Mouse (Mus musculus) stomach, postnatal 0 days (tissue): ENCODE measurements around the gene Tnfrsf13c. TPM values are rescaled to one million over a fixed set of nuclear protein-coding genes. Genes with fewer than 3 reads are reported as not detected.

ENCODE experiments used
- ATAC-seq: fragments of 200-750 bp; cut with Nextera tagmentation; 2 replicates; pipeline ENCODE4 v1.8.0; 2017; ENCODE audit not compliant: low FRiP score, low TSS enrichment
- DNase-seq: peaks from one replicate; pipeline ENCODE4 v3.0.0-alpha.2; 2016; ENCODE audit warnings: low spot score
- H3K27ac ChIP-seq: fragments of 300-500 bp; sonication (generic); replicated peaks from 2 replicates; pipeline ENCODE4 v1.5.1; 2014; ENCODE audit warnings: mild to moderate bottlenecking, control low read depth
- H3K27me3 ChIP-seq: fragments of 300-500 bp; sonication (generic); 2 replicates; pipeline ENCODE4 v1.6.1; 2014; ENCODE audit warnings: low read length; ENCODE audit not compliant: control insufficient read depth, insufficient read depth
- H3K36me3 ChIP-seq: fragments of 300-500 bp; sonication (generic); 2 replicates; pipeline ENCODE4 v1.6.1; 2014; ENCODE audit warnings: low read length, mixed read lengths; ENCODE audit not compliant: control insufficient read depth, insufficient read depth
- H3K4me1 ChIP-seq: fragments of 300-500 bp; sonication (generic); replicated peaks from 2 replicates; pipeline ENCODE4 v1.6.1; 2014; ENCODE audit warnings: antibody characterized with exemption; ENCODE audit not compliant: control insufficient read depth, insufficient read depth
- H3K4me2 ChIP-seq: fragments of 300-500 bp; sonication (generic); replicated peaks from 2 replicates; pipeline ENCODE4 v1.6.1; 2014; ENCODE audit warnings: low read depth, mild to moderate bottlenecking, control low read depth, moderate library complexity
- H3K4me3 ChIP-seq: fragments of 300-500 bp; sonication (generic); 2 replicates; pipeline ENCODE4 v1.5.1; 2014; ENCODE audit warnings: low read depth, low read length, control low read depth
- H3K9ac ChIP-seq: fragments of 300-500 bp; sonication (generic); 2 replicates; pipeline ENCODE4 v1.6.1; 2014; ENCODE audit warnings: mild to moderate bottlenecking, low read length, control low read depth, mixed read lengths
- H3K9me3 ChIP-seq: fragments of 300-500 bp; sonication (generic); 2 replicates; pipeline ENCODE4 v1.6.1; 2016; ENCODE audit warnings: low read length; ENCODE audit not compliant: control insufficient read depth
- CTCF ChIP-seq: IDR thresholded peaks from 2 replicates; pipeline ENCODE4 v1.5.1; 2016; ENCODE audit warnings: antibody characterized with exemption, low read depth, mild to moderate bottlenecking, moderate library complexity
- EP300 ChIP-seq: optimal IDR thresholded peaks from 2 replicates; pipeline ENCODE3; 2016; ENCODE audit warnings: antibody characterized with exemption
- WGBS: fragments of 180-500 bp; shearing (Covaris S2); extraction: QIAGEN DNeasy Blood & Tissue Kit; methylation state at CpG from one replicate; pipeline ENCODE4 v1.1.7; 2014; 5-methylcytosine and 5-hydroxymethylcytosine counted together
- polyA plus RNA-seq: library from polyadenylated mRNA; unstranded; fragments of >200 nt; fragmentation: Nextera tagmentation; extraction: Ambion mirVana; gene quantifications from 2 replicates; pipeline ENCODE4 v1.2.1, GENCODE M21; 2015

Tnfrsf13c gene
- polyA plus RNA-seq, 1 experiment from 2014 or later = not detected

DNA sequence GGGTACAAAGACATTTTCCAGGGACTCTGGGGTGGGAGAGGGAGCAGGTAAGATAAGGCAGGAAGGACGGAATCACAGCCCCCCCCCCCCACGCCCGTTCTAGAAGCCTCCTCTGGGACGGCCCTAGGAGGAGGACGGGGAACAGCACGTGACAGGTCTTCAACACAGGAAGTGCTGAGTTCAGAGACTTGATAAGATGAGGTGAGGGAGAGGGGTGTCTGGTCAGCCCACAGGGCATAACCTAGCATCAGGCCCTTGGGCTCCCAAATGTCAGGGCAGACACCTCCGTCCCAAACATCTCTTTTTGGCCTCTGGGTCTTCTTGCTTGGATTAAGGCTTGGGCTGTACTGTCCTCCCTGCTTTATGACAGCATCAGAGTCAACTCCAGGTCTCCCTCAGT is 918 bp downstream of the Tnfrsf13c start:
- 52% methylated on average over 7 of the region's 7 CpGs for WGBS

DNA sequence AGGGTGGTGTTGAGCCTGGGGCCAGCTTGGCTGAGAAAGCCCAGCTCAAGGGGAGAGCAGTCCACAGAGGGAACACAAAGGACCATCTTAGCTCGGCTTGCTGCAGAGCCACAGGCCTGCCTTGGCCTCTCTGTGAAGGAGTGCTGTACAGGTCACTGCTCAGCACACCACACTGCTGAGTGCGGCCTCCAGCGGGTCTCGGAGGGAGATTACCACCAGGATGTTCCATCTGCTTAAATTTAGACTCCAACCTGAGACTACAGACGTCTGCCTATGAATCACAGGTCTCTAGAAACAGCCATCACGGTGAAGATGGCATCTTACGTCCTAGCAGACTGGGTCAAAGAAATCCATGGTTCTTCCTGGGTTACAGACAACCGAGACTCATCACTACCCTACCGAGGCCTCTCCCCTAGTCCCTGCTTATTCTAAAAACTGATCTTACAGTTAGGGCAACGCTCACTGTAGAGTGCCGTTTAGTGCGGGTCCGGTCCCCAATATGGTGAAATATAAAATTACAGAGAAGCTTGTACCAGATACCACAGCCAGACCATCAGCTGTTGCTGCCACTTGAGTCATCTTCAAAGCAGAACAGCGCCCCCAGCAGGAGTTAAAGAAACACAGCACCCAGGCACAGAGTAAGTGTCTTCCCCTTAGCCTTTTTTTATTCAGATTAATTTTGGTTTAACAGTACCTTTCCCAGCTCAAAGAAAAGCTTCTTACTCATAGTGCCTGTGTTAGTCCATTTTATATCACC is 2.9 kb downstream of the Tnfrsf13c start:
- H3K4me1 ChIP-seq = no peaks in the 10 kb centered on the region
- WGBS = 69% methylated on average over 14 of the region's 14 CpGs
- no peaks in the 10 kb centered on the region for H3K9me3 ChIP-seq
- no peak for ATAC-seq
- H3K4me3 ChIP-seq = no peak overlapping the region
- DNase-seq = no peak
- no peaks in the 10 kb centered on the region for H3K36me3 ChIP-seq
- H3K4me2 ChIP-seq = no peak overlapping the region
- no peaks in the 10 kb centered on the region for H3K27me3 ChIP-seq
- TF ChIP-seq CTCF (peak; percentile 34; the same call in 1 of the 2 replicates), EP300 (no peak)
- H3K9ac ChIP-seq = no peak overlapping the region
- H3K27ac ChIP-seq = no peak overlapping the region

More for the DNA sequence above, 918 bp downstream of the Tnfrsf13c start:
- ATAC-seq (no peak), DNase-seq (no peak)
- no peak overlapping the region for H3K9ac ChIP-seq
- TF ChIP-seq CTCF = no peak
- TF ChIP-seq EP300 = no peak
- H3K4me1 ChIP-seq = no peaks in the 10 kb centered on the region
- no peak overlapping the region for H3K4me3 ChIP-seq
- no peaks in the 10 kb centered on the region for H3K27me3 ChIP-seq
- H3K27ac ChIP-seq = no peak overlapping the region
- H3K4me2 ChIP-seq = no peak overlapping the region
- H3K9me3 ChIP-seq = no peaks in the 10 kb centered on the region
- no peaks in the 10 kb centered on the region for H3K36me3 ChIP-seq

- Histone ChIP-seq H3K9me3 (no peaks in the 10 kb centered on the region), H3K4me2 (no peak overlapping the region), H3K27ac (no peak overlapping the region), H3K4me3 (no peak overlapping the region), H3K4me1 (no peaks in the 10 kb centered on the region), H3K36me3 (no peaks in the 10 kb centered on the region), H3K9ac (no peak overlapping the region), H3K27me3 (0 out of 2 replicates have a peak, but pooled peaks cover 4% of the 10 kb centered on the region)
- DNase-seq (no peak), ATAC-seq (no peak)
- no peak for TF ChIP-seq CTCF
- no peak for TF ChIP-seq EP300
- 72% methylated on average over 11 of the region's 12 CpGs for WGBS
These were observed 4.0 kb downstream of the Tnfrsf13c start for GRCm38 (mm10) chr15:82220003-82220675.

DNA sequence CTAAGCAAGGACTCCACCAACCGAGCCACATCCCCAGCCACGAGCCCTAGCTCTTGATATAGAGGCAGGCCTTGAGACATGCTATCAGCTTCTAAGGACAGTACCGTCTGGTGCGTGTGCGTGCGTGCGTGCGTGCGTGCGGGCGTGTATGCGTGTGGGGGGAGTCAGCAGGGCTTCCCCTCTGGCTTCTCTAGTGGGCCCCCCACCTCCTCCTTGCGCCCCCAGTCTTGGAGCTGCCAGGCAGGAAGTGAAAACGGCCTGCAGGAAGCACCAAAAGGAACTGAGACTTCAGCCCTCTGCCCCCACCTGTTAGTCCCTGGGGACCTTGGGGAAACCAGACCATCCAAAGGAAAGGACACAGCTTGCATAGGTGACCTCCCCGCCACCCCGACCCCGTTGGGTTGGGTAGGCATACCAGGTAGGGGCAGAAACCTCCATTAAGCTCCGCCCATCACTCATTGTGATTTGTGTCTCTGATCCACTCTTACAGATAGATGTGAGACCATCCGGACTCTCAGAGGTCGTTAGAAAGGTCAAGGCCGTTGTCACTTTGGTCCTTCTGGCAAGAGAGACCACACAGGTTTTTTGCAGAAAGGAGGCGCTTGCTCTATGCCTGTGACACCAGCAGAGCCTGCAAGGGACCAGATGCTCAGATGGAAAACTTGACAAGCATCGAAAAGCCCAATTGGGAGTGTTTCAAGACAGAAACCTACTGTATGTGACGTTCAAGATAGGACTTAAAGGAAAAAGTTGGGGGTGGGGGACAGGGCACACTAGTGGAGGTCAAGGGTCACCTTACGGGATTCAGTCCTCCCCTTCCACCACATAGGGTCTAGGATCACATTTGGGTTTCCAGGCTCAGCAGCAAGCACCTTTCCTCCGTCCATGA is 5.1 kb downstream of the Tnfrsf13c start:
- H3K4me2 ChIP-seq = no peak overlapping the region
- H3K27me3 ChIP-seq = peaks cover 4% of the 10 kb centered on the region; the same call in 1 of the 2 replicates
- H3K36me3 ChIP-seq = no peaks in the 10 kb centered on the region
- H3K4me1 ChIP-seq = no peaks in the 10 kb centered on the region
- no peak overlapping the region for H3K27ac ChIP-seq
- WGBS = 72% methylated on average over 26 of the region's 26 CpGs
- no peak for DNase-seq
- no peaks in the 10 kb centered on the region for H3K9me3 ChIP-seq
- no peak for ATAC-seq
- H3K9ac ChIP-seq = no peak overlapping the region
- TF ChIP-seq CTCF (no peak), EP300 (no peak)
- no peak overlapping the region for H3K4me3 ChIP-seq

- Histone ChIP-seq H3K36me3 (no peaks in the 10 kb centered on the region), H3K9ac (no peak overlapping the region), H3K9me3 (no peaks in the 10 kb centered on the region), H3K4me3 (no peak overlapping the region), H3K27ac (no peak overlapping the region), H3K4me1 (no peaks in the 10 kb centered on the region), H3K4me2 (no peak overlapping the region), H3K27me3 (peaks cover 6% of the 10 kb centered on the region; the same call in 1 of the 2 replicates)
- ATAC-seq (no peak), DNase-seq (no peak)
- no peak for TF ChIP-seq CTCF
- no peak for TF ChIP-seq EP300
- WGBS = 38% methylated on average over 9 of the region's 9 CpGs
These were observed 6.2 kb downstream of the Tnfrsf13c start for GRCm38 (mm10) chr15:82217980-82218379.
